Mouse (Mus musculus) liver, embryonic 14.5 days (tissue): ENCODE results near the gene Zfp365. TPM values are rescaled to one million over a fixed set of nuclear protein-coding genes. Genes with fewer than 3 reads are reported as not detected.

Source experiments
- ATAC-seq: fragments of 200-750 bp; cut with Nextera tagmentation; 2 replicates; pipeline ENCODE4 v1.8.0; 2017; ENCODE audit warnings: moderate number of reproducible peaks, mild to moderate bottlenecking, moderate library complexity; ENCODE audit not compliant: insufficient read depth
- DNase-seq, 3 experiments: peaks; one replicate each; pipeline ENCODE4 v3.0.0-alpha.2; 2012 to 2013; ENCODE audit warnings: low read depth in 3 of 3, low spot score in 3 of 3
- H3K27ac ChIP-seq: fragments of 300-500 bp; sonication (generic); 2 replicates; pipeline ENCODE4 v1.5.1; 2014; ENCODE audit warnings: moderate library complexity, mild to moderate bottlenecking, control low read depth, inconsistent platforms
- H3K27me3 ChIP-seq: fragments of 300-500 bp; sonication (generic); 2 replicates; pipeline ENCODE4 v1.6.1; 2014; ENCODE audit warnings: mild to moderate bottlenecking, low read length, moderate library complexity; ENCODE audit not compliant: control insufficient read depth, insufficient read depth
- H3K36me3 ChIP-seq: fragments of 300-500 bp; sonication (generic); replicated peaks from 2 replicates; pipeline ENCODE4 v1.6.1; 2014; ENCODE audit warnings: low read depth; ENCODE audit not compliant: control insufficient read depth, insufficient read depth
- H3K4me1 ChIP-seq, 2 experiments: fragments of 200-500 bp in 1 of 2; fragments of 300-500 bp in 1 of 2; sonication (generic) in 1 of 2; replicated peaks; 2 replicates each; pipeline ENCODE4 v1.6.1; 2012 to 2014; ENCODE audit warnings: antibody characterized with exemption in 1 of 2, inconsistent platforms in 1 of 2, low read length in 1 of 2; ENCODE audit not compliant: control insufficient read depth in 2 of 2, insufficient read depth in 2 of 2
- H3K4me2 ChIP-seq: fragments of 300-500 bp; sonication (generic); 2 replicates; pipeline ENCODE4 v1.6.1; 2014; ENCODE audit warnings: low read depth, mild to moderate bottlenecking, control low read depth, moderate library complexity
- H3K4me3 ChIP-seq, 2 experiments: fragments of 200-500 bp in 1 of 2; fragments of 300-500 bp in 1 of 2; sonication (generic) in 1 of 2; 2 replicates each; pipeline ENCODE4 v1.5.1; 2012 to 2014; ENCODE audit warnings: low read depth in 2 of 2, low read length in 2 of 2, mild to moderate bottlenecking in 2 of 2, control low read depth in 1 of 2, inconsistent platforms in 1 of 2, moderate library complexity in 1 of 2; ENCODE audit not compliant: insufficient read depth in 1 of 2
- H3K9ac ChIP-seq: fragments of 300-500 bp; sonication (generic); replicated peaks from 2 replicates; pipeline ENCODE4 v1.6.1; 2014; ENCODE audit warnings: mild to moderate bottlenecking, control low read depth, moderate library complexity
- H3K9me3 ChIP-seq: fragments of 300-500 bp; sonication (generic); 2 replicates; pipeline ENCODE4 v1.6.1; 2016; ENCODE audit warnings: low read length, mixed read lengths; ENCODE audit not compliant: control insufficient read depth
- CTCF ChIP-seq: IDR thresholded peaks from 2 replicates; pipeline ENCODE4 v1.5.1; 2016; ENCODE audit warnings: antibody characterized with exemption, low read depth, control low read depth
- EP300 ChIP-seq: IDR thresholded peaks from 2 replicates; pipeline ENCODE4 v1.6.1; 2016; ENCODE audit warnings: antibody characterized with exemption, low read depth
- WGBS: fragments of 180-500 bp; shearing (Covaris S2); extraction: QIAGEN DNeasy Blood & Tissue Kit; methylation state at CpG from one replicate; pipeline ENCODE4 v1.1.7; 2014; ENCODE audit not compliant: insufficient replicate concordance; 5-methylcytosine and 5-hydroxymethylcytosine counted together
- polyA plus RNA-seq, 2 experiments: library from polyadenylated mRNA; depleted of rRNA in 1 of 2; stranded (reverse) in 1 of 2; unstranded in 1 of 2; fragments of >200 nt; fragmentation: Nextera tagmentation in 1 of 2; extraction: Ambion mirVana in 1 of 2; gene quantifications; 2 replicates each; pipeline versions ENCODE4 v1.2.1 to v1.2.3; 2012 to 2014

Gene Zfp365
- polyA plus RNA-seq, 2 experiments = 0.01 to 0.03 TPM

GRCm38 (mm10) chr10:67880692-67881091 lies 31.8 kb downstream of the Zfp365 start:
- Histone ChIP-seq H3K27ac (no peak overlapping the region), H3K9me3 (no peaks in the 10 kb centered on the region), H3K36me3 (no peaks in the 10 kb centered on the region), H3K4me2 (no peak overlapping the region), H3K4me1 (no peaks in the 10 kb centered on the region), H3K9ac (no peak overlapping the region), H3K27me3 (no peaks in the 10 kb centered on the region), H3K4me3 (no peak overlapping the region)
- 58% methylated on average over 4 of the region's 4 CpGs for WGBS
- ATAC-seq (no peak), DNase-seq (no peak)
- TF ChIP-seq CTCF (no peak), EP300 (no peak)

GRCm38 (mm10) chr10:67871811-67872210 lies 40.7 kb downstream of the Zfp365 start:
- H3K27me3 ChIP-seq = no peaks in the 10 kb centered on the region
- no peaks in the 10 kb centered on the region for H3K4me1 ChIP-seq
- 9% methylated on average over 2 of the region's 2 CpGs for WGBS
- H3K36me3 ChIP-seq = no peaks in the 10 kb centered on the region
- no peak overlapping the region for H3K4me2 ChIP-seq
- H3K9me3 ChIP-seq = no peaks in the 10 kb centered on the region
- H3K4me3 ChIP-seq = no peak overlapping the region
- DNase-seq (no peak), ATAC-seq (no peak)
- no peak overlapping the region for H3K9ac ChIP-seq
- peak; percentile 79 for TF ChIP-seq CTCF
- no peak for TF ChIP-seq EP300
- H3K27ac ChIP-seq = no peak overlapping the region

- no peak overlapping the region for H3K4me2 ChIP-seq
- H3K4me3 ChIP-seq = no peak overlapping the region
- DNase-seq (no peak), ATAC-seq (no peak)
- H3K36me3 ChIP-seq = no peaks in the 10 kb centered on the region
- H3K27ac ChIP-seq = no peak overlapping the region
- H3K9me3 ChIP-seq = no peaks in the 10 kb centered on the region
- no peak overlapping the region for H3K9ac ChIP-seq
- TF ChIP-seq EP300 (no peak), CTCF (no peak)
- H3K4me1 ChIP-seq = no peaks in the 10 kb centered on the region
- no peaks in the 10 kb centered on the region for H3K27me3 ChIP-seq
- WGBS = 67% methylated on average over 3 of the region's 3 CpGs
These were observed 44.2 kb downstream of the Zfp365 start for GRCm38 (mm10) chr10:67868234-67868633.

GRCm38 (mm10) chr10:67865841-67866240 lies 46.6 kb downstream of the Zfp365 start:
- no peak overlapping the region for H3K4me3 ChIP-seq
- no peak overlapping the region for H3K27ac ChIP-seq
- no peak for TF ChIP-seq EP300
- no peak for TF ChIP-seq CTCF
- no peaks in the 10 kb centered on the region for H3K36me3 ChIP-seq
- no peak for DNase-seq
- H3K27me3 ChIP-seq = no peaks in the 10 kb centered on the region
- H3K4me1 ChIP-seq = no peaks in the 10 kb centered on the region
- no peak overlapping the region for H3K4me2 ChIP-seq
- no peak overlapping the region for H3K9ac ChIP-seq
- WGBS = 68% methylated on average over 6 of the region's 6 CpGs
- no peak for ATAC-seq
- H3K9me3 ChIP-seq = no peaks in the 10 kb centered on the region

DNA sequence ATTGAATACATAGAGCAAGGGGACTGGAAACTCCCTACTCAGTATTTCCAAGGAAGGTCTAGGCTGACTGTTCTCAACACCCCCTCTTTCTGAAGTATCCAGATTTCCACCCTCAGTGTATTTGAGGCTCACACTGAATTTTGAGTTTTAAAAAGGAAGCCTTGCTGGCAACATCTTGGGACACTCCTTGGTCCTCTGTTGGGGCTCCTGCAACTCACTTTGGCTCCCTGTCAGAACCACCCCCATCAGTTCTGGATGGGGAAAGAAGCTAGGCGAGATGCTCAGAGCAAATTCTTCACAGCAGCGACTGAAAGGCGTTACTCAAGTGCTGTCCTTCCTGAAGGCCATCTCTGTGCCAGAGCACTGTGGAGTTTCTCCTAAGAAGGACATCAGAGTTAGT lies 47.4 kb downstream of the Zfp365 start:
- Histone ChIP-seq H3K36me3 (no peaks in the 10 kb centered on the region), H3K9me3 (no peaks in the 10 kb centered on the region), H3K4me3 (no peak overlapping the region), H3K27me3 (no peaks in the 10 kb centered on the region), H3K4me1 (no peaks in the 10 kb centered on the region), H3K27ac (no peak overlapping the region), H3K9ac (no peak overlapping the region), H3K4me2 (no peak overlapping the region)
- DNase-seq (no peak), ATAC-seq (no peak)
- TF ChIP-seq EP300 (no peak), CTCF (no peak)
- 48% methylated on average over 3 of the region's 3 CpGs for WGBS
